Mouse (Mus musculus): ENCODE data around the gene Ethe1.

The Ethe1 gene

GRCm38 (mm10) chr7:24577811-24578210 is 9.5 kb upstream of the Ethe1 start:
- DNase-seq (ENCODE audit: low spot score) = no peak

- no peak for DNase-seq (ENCODE audit: low spot score)
Observed at GRCm38 (mm10) chr7:24584876-24585275, 2.5 kb upstream of the Ethe1 start.

GRCm38 (mm10) chr7:24585995-24586394 is 1.3 kb upstream of the Ethe1 start:
- no peak for DNase-seq (ENCODE audit: low spot score)

- DNase-seq (ENCODE audit: low spot score) = no peak
Observed at GRCm38 (mm10) chr7:24586828-24587227, 515 bp upstream of the Ethe1 start.

- DNase-seq (ENCODE audit: low spot score) = peak; percentile 64
Observed at GRCm38 (mm10) chr7:24588336-24588735, 993 bp downstream of the Ethe1 start.

GRCm38 (mm10) chr7:24591735-24592134 is 4.4 kb downstream of the Ethe1 start:
- DNase-seq (ENCODE audit: low spot score) = no peak

GRCm38 (mm10) chr7:24592163-24592562 is 4.8 kb downstream of the Ethe1 start:
- DNase-seq (ENCODE audit: low spot score) = no peak

- DNase-seq (ENCODE audit: low spot score) = no peak
Observed at GRCm38 (mm10) chr7:24592781-24593180, 5.4 kb downstream of the Ethe1 start.

GRCm38 (mm10) chr7:24593621-24594308 is 6.4 kb downstream of the Ethe1 start:
- peak; percentile 74 for DNase-seq (ENCODE audit: low spot score)

- DNase-seq (ENCODE audit: low spot score) = no peak
Observed at GRCm38 (mm10) chr7:24594309-24594803, 7.0 kb downstream of the Ethe1 start.

- no peak for DNase-seq (ENCODE audit: low spot score)
Observed at GRCm38 (mm10) chr7:24595464-24595863, 8.1 kb downstream of the Ethe1 start.

- no peak for DNase-seq (ENCODE audit: low spot score)
Observed at GRCm38 (mm10) chr7:24598121-24598520, 10.8 kb downstream of the Ethe1 start.

- DNase-seq (ENCODE audit: low spot score) = peak; percentile 54
Observed at GRCm38 (mm10) chr7:24599211-24600067, 12.1 kb downstream of the Ethe1 start.

- peak; percentile 96 for DNase-seq (ENCODE audit: low spot score)
Observed at GRCm38 (mm10) chr7:24600941-24601597, 13.7 kb downstream of the Ethe1 start.

GRCm38 (mm10) chr7:24605561-24605960 is 18.2 kb downstream of the Ethe1 start:
- DNase-seq (ENCODE audit: low spot score) = no peak

GRCm38 (mm10) chr7:24606046-24606445 is 18.7 kb downstream of the Ethe1 start:
- DNase-seq (ENCODE audit: low spot score) = no peak

- peak; percentile 84 for DNase-seq (ENCODE audit: low spot score)
Observed at GRCm38 (mm10) chr7:24608017-24608416, 20.7 kb downstream of the Ethe1 start.

- DNase-seq (ENCODE audit: low spot score) = no peak
Observed at GRCm38 (mm10) chr7:24608561-24608960, 21.2 kb downstream of the Ethe1 start.

- peak; percentile 68 for DNase-seq (ENCODE audit: low spot score)
Observed at GRCm38 (mm10) chr7:24610144-24610878, 23.0 kb downstream of the Ethe1 start, which contains the start of gene Phldb3. Gene Phldb3 (plus strand): TSS chr7:24610763.

GRCm38 (mm10) chr7:24610879-24611494 is 23.6 kb downstream of the Ethe1 start:
- peak; percentile 95 for DNase-seq (ENCODE audit: low spot score)

GRCm38 (mm10) chr7:24611709-24612108 is 24.4 kb downstream of the Ethe1 start:
- no peak for DNase-seq (ENCODE audit: low spot score)
